Mouse (Mus musculus) lung, embryonic 16.5 days (tissue): ENCODE measurements at regions not wholly inside any gene's neighbourhood (a gene's known extent, or its start where the extent isn't known, plus 50 kb on each side); places are given as distances from the start of the nearest gene placed in this dataset.
"Not testable (repeated sequence)": the region's sequence is repeated elsewhere in the genome, so short reads cannot be mapped to it uniquely, and the experiment has no call there.

Experiments used
- ATAC-seq: fragments of 200-750 bp; cut with Nextera tagmentation; 2 replicates; pipeline ENCODE4 v1.8.0; 2017; ENCODE audit warnings: low read depth, mild to moderate bottlenecking, moderate library complexity
- H3K27ac ChIP-seq: fragments of 300-500 bp; sonication (generic); 2 replicates; pipeline ENCODE4 v1.5.1; 2014; ENCODE audit warnings: mild to moderate bottlenecking, control low read depth, low read length
- H3K27me3 ChIP-seq: fragments of 300-500 bp; sonication (generic); 2 replicates; pipeline ENCODE4 v1.6.1; 2014; ENCODE audit warnings: low read depth, low read length, mixed read lengths; ENCODE audit not compliant: control insufficient read depth, insufficient read depth
- H3K36me3 ChIP-seq: fragments of 300-500 bp; sonication (generic); 2 replicates; pipeline ENCODE4 v1.6.1; 2014; ENCODE audit warnings: low read length; ENCODE audit not compliant: control insufficient read depth, insufficient read depth
- H3K4me1 ChIP-seq: fragments of 300-500 bp; sonication (generic); replicated peaks from 2 replicates; pipeline ENCODE4 v1.6.1; 2014; ENCODE audit warnings: low read length, mixed read lengths; ENCODE audit not compliant: control insufficient read depth, insufficient read depth
- H3K4me2 ChIP-seq: fragments of 300-500 bp; sonication (generic); 2 replicates; pipeline ENCODE4 v1.6.1; 2014; ENCODE audit warnings: low read depth, low read length, control low read depth
- H3K4me3 ChIP-seq: fragments of 300-500 bp; sonication (generic); 2 replicates; pipeline ENCODE4 v1.5.1; 2014; ENCODE audit warnings: mild to moderate bottlenecking, low read length, control low read depth
- H3K9ac ChIP-seq: fragments of 300-500 bp; sonication (generic); 2 replicates; pipeline ENCODE4 v1.6.1; 2014; ENCODE audit warnings: low read length, control low read depth
- H3K9me3 ChIP-seq: fragments of 300-500 bp; sonication (generic); 2 replicates; pipeline ENCODE4 v1.6.1; 2016; ENCODE audit warnings: low read length; ENCODE audit not compliant: control insufficient read depth
- WGBS: fragments of 180-500 bp; shearing (Covaris S2); extraction: QIAGEN DNeasy Blood & Tissue Kit; methylation state at CpG from one replicate; pipeline ENCODE4 v1.1.7; 2014; 5-methylcytosine and 5-hydroxymethylcytosine counted together

DNA sequence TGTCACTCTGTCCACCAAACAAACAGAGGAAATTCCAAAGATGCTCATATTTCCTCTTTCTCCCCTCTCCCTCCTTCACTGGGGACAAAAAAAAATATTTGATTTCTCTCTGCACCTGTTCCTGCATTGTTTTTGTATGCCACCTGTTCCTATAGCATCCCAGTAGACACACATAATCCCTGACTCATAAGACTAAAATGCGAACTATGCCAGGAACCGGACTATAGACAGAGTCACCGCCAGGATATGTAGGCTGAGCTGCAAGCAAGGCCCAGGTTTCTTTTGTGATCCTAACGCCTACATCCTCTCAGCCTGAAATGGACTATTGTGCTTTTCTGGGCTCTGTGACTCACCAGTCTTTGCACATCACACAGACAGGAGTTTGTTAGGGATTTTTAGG, 116.9 kb upstream of the Hpf1 start:
- Histone ChIP-seq H3K4me1 (no peaks in the 10 kb centered on the region), H3K36me3 (no peaks in the 10 kb centered on the region), H3K27me3 (no peaks in the 10 kb centered on the region), H3K4me2 (no peak overlapping the region), H3K9ac (no peak overlapping the region), H3K4me3 (no peak overlapping the region), H3K27ac (no peak overlapping the region), H3K9me3 (no peaks in the 10 kb centered on the region)
- no peak for ATAC-seq
- WGBS, result 46% methylated on average over 4 of the region's 4 CpGs

DNA sequence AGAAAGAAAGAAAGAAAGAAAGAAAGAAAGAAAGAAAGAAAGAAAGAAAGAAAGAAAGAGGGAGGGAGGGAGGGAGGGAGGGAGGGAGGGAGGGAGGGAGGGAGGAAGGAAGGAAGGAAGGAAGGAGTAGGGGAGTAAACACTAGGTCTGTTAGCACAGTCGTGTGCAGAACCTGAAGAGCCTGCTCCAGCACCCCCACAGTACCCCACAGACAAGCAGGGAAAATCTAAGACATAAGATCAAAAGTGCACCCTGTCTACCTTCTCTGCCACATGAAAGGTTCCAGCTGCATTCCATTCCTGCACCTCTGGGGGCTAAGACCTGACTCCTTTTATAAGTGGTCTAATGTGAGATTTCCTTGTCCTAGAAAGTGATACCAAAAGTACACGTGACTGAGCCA, 114.0 kb upstream of the Hpf1 start:
- H3K36me3 ChIP-seq, H3K4me3 ChIP-seq, H3K4me1 ChIP-seq, H3K4me2 ChIP-seq, H3K27ac ChIP-seq, H3K9ac ChIP-seq, H3K9me3 ChIP-seq, ATAC-seq, H3K27me3 ChIP-seq: not testable (repeated sequence)
- WGBS, result 17% methylated on average over 2 of the region's 2 CpGs

DNA sequence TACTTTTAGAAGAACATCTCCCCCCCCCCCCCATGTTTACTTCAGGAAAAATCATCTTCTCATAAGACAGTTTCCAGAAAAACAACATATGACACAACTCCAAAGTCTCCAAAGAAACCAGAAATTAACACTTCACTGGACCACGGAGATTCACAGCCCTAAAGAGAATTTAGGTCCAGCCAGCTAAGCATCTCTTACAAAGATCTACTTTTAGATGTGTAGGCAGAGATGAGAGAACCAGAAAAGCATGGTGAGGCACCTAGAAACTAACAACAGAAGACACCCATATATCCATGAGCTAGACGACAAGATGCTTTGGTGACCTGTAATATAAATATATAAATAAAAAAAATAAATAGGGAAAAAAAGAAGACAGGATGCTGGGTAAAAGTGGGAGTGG, 105.2 kb upstream of the Hpf1 start:
- ATAC-seq, result no peak
- Histone ChIP-seq H3K36me3 (no peaks in the 10 kb centered on the region), H3K27ac (no peak overlapping the region), H3K9ac (no peak overlapping the region), H3K4me2 (no peak overlapping the region), H3K27me3 (no peaks in the 10 kb centered on the region), H3K4me3 (no peak overlapping the region), H3K9me3 (no peaks in the 10 kb centered on the region), H3K4me1 (no peaks in the 10 kb centered on the region)
- 79% methylated on average over 2 of the region's 2 CpGs for WGBS

DNA sequence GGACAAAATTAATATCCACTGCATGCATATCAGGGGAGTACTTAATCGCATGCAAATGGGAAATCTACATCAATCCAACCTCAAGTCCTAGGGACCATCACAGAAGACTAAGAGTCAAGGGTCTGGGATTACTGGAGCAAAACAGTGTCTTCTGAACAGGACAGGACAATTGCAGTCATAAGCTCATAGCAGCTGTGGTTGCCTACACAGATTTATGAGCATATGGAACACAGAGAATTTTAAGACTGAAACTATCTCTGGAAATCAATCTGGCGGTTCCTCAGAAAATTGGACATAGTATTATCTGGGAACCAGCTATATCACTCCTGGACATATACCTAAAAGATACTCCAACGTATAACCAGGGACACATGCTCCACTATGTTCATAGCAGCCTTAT, 99.8 kb upstream of the Hpf1 start:
- Histone ChIP-seq H3K27me3 (no peaks in the 10 kb centered on the region), H3K9ac (no peak overlapping the region), H3K4me2 (no peak overlapping the region), H3K9me3 (no peaks in the 10 kb centered on the region), H3K27ac (no peak overlapping the region), H3K36me3 (no peaks in the 10 kb centered on the region), H3K4me1 (no peaks in the 10 kb centered on the region), H3K4me3 (no peak overlapping the region)
- 81% methylated on average over 3 of the region's 3 CpGs for WGBS
- ATAC-seq, result no peak

DNA sequence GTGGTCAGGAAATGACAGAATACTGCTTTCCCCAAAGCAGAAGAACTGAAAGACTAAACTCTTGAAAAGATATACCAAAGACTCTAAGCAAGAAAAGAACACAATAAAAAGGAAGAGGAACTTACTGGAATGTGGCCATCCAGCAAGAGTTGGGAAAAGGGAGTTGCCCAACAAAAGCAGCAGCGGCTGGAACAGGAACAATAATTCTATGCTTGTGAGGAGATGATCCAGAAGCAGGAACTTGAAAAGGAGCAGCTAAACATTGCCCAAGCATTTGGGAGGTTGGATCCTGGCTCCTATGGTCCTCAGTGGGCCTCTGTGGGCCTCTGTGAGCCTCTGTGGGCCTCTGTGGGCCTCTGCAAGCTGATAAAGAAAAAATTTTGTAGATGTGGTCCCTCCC, 97.7 kb upstream of the Hpf1 start:
- Histone ChIP-seq H3K4me1 (no peaks in the 10 kb centered on the region), H3K4me3 (no peak overlapping the region), H3K9ac (no peak overlapping the region), H3K9me3 (no peaks in the 10 kb centered on the region), H3K4me2 (no peak overlapping the region), H3K27me3 (no peaks in the 10 kb centered on the region), H3K27ac (no peak overlapping the region), H3K36me3 (no peaks in the 10 kb centered on the region)
- WGBS, result 71% methylated on average over 1 of the region's 1 CpGs
- no peak for ATAC-seq

DNA sequence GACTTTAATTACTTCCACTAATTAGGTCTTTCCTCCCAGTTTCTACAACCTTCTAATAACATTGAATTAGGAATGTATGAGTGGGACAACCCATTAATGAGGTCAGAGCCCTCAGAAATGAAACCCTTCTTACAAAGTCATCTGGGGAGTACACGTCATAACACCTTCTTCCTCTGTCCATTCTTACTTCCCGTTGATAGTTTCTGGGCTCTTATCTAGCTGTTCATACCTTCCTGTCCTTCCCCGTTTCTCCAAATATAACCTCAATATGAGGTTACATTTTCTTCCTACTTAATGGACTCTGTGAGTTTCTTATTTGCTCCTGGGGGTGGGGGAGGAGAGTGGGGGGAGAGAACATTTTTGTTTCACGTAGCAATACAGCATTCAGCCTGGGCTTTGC, 85.4 kb upstream of the Hpf1 start:
- no peak overlapping the region for H3K4me3 ChIP-seq
- H3K36me3 ChIP-seq, result no peaks in the 10 kb centered on the region
- no peak overlapping the region for H3K27ac ChIP-seq
- H3K27me3 ChIP-seq, result no peaks in the 10 kb centered on the region
- H3K9ac ChIP-seq, result no peak overlapping the region
- WGBS, result 59% methylated on average over 4 of the region's 4 CpGs
- H3K4me1 ChIP-seq, result no peaks in the 10 kb centered on the region
- no peaks in the 10 kb centered on the region for H3K9me3 ChIP-seq
- no peak overlapping the region for H3K4me2 ChIP-seq
- ATAC-seq, result no peak

DNA sequence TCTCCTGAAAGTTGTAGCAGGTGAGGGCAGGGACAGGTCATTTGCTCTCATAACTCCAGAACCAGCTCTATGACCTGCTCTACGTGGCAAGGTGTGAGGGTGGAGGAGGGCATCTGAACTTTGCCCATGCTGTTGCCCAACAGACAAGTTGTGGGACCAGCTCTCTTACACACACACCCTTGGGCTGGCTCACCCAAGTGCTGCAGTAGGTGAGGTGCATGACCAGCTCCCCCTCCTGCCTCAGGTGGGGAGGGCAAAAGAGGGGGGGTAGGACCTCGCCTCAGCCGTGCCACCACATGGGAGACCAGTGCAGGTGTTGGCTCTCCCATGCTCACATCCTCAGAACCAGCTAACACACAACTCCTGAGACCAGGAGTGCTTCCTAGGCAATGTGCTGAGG, 83.4 kb upstream of the Hpf1 start:
- WGBS, result 65% methylated on average over 3 of the region's 3 CpGs
- no peak for ATAC-seq
- H3K9ac ChIP-seq, result no peak overlapping the region
- H3K4me2 ChIP-seq, result no peak overlapping the region
- no peak overlapping the region for H3K27ac ChIP-seq
- H3K4me1 ChIP-seq, result no peaks in the 10 kb centered on the region
- H3K27me3 ChIP-seq, result no peaks in the 10 kb centered on the region
- no peaks in the 10 kb centered on the region for H3K9me3 ChIP-seq
- H3K4me3 ChIP-seq, result no peak overlapping the region
- no peaks in the 10 kb centered on the region for H3K36me3 ChIP-seq

DNA sequence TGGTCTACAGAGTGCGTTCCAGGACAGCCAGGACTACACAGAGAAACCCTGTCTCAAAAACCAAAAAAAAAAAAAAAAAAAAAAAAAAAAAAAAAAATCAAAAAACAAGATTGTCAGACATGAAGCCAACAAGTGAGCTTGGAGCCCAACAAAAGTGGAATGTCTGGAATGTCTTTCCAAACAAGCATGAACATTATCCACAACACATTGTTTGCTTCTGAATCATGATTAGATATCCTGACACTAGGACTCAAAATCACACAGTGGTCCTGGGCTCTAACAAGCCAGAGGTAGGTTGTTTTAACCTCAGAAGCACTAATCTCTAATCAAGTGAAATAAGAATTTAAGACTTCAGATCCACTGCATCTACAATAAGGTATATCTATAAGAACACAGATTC, 80.4 kb upstream of the Hpf1 start:
- Histone ChIP-seq H3K9me3 (no peaks in the 10 kb centered on the region), H3K27ac (no peak overlapping the region), H3K9ac (no peak overlapping the region), H3K4me1 (no peaks in the 10 kb centered on the region), H3K4me2 (no peak overlapping the region), H3K36me3 (no peaks in the 10 kb centered on the region), H3K4me3 (no peak overlapping the region), H3K27me3 (no peaks in the 10 kb centered on the region)
- no peak for ATAC-seq
- 100% methylated on average over 1 of the region's 1 CpGs for WGBS

DNA sequence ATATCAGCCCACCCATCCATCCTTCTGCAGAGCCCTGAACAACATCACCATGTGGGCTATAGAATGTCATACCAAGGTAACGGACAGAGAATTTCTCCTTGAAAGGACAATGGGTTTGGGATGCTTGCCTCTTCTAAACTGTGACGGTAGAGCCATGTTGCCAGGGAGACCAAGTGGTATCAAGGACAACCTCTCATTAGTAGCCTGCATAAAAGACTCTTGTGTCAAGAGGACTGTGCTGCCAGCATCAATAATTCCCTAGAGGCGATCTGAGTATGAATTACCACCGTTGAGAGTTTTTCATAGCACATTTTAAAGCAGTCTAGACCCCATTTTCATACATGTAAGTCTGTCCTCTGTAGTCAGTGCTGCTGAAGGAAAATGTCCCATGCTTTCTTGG, 79.3 kb upstream of the Hpf1 start:
- no peak overlapping the region for H3K4me2 ChIP-seq
- H3K4me3 ChIP-seq, result no peak overlapping the region
- H3K9me3 ChIP-seq, result no peaks in the 10 kb centered on the region
- no peak for ATAC-seq
- H3K36me3 ChIP-seq, result no peaks in the 10 kb centered on the region
- WGBS, result 60% methylated on average over 4 of the region's 4 CpGs
- H3K9ac ChIP-seq, result no peak overlapping the region
- no peak overlapping the region for H3K27ac ChIP-seq
- H3K27me3 ChIP-seq, result no peaks in the 10 kb centered on the region
- H3K4me1 ChIP-seq, result no peaks in the 10 kb centered on the region

DNA sequence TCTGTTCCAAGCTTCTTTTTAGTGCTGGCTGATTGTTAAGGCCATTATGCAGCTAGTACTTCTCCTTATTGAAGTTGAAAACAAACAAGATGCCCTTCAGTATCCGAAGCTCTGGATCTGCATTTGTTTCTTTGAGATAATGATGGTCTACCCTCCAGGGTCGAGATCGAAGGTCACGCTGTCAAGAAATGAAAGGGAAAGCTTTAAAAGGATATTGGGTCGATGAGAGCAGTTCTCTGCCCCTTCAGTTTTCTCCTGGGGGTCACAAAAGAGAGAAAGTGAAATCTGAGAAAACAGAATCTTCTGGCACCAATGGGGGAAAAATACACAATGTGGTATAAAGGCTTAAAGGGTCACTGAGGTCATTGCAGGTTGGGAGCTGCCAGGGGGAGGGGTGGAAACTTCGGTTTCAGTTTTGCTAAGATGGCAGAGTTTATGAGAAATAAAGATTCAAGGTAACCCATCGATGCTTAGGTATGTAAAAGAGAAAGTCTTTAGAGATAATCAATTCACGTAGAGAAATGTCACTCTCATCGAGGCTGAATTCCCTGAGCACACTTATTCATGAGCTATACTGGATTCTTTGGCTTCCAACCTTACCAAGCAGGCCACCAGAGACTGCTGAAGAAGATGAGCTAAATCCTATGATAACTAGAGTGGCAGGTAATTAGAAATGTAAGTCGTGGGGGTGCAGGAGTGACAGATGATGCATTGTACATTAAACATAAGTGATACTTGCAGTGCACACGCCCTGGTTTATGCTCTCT, 64.4 kb upstream of the Hpf1 start:
- no peak overlapping the region for H3K27ac ChIP-seq
- no peak overlapping the region for H3K9ac ChIP-seq
- 67% methylated on average over 11 of the region's 11 CpGs for WGBS
- no peaks in the 10 kb centered on the region for H3K36me3 ChIP-seq
- ATAC-seq, result no peak
- no peak overlapping the region for H3K4me3 ChIP-seq
- H3K27me3 ChIP-seq, result no peaks in the 10 kb centered on the region
- no peaks in the 10 kb centered on the region; the same call in 1 of the 2 replicates for H3K4me1 ChIP-seq
- no peaks in the 10 kb centered on the region for H3K9me3 ChIP-seq
- no peak overlapping the region for H3K4me2 ChIP-seq
